Mouse (Mus musculus) heart, embryonic 14.5 days (tissue): ENCODE data around the gene Arhgap44. TPM values are rescaled to one million over a fixed set of nuclear protein-coding genes. Genes with fewer than 3 reads are reported as not detected.
A peak's percentile ranks its signal among the peaks of the same experiment; 100 is the strongest.

Experiments
- ATAC-seq: fragments of 200-750 bp; cut with Nextera tagmentation; 2 replicates; pipeline ENCODE4 v1.8.0; 2017; ENCODE audit warnings: low read depth, moderate TSS enrichment; ENCODE audit not compliant: insufficient number of reproducible peaks, insufficient read depth, low FRiP score
- H3K27ac ChIP-seq, 2 experiments: fragments of 200-500 bp in 1 of 2; fragments of 300-500 bp in 1 of 2; sonication (generic) in 1 of 2; replicated peaks in 1 of 2; 2 replicates each; pipeline ENCODE4 v1.5.1; 2012 to 2014; ENCODE audit warnings: low read depth in 2 of 2, low read length in 2 of 2, control low read depth in 1 of 2, mild to moderate bottlenecking in 1 of 2, mixed read lengths in 1 of 2; ENCODE audit not compliant: control insufficient read depth in 1 of 2, insufficient read depth in 1 of 2
- H3K27me3 ChIP-seq: fragments of 300-500 bp; sonication (generic); 2 replicates; pipeline ENCODE4 v1.6.1; 2014; ENCODE audit warnings: mild to moderate bottlenecking, low read length, control low read depth; ENCODE audit not compliant: control insufficient read depth, insufficient read depth
- H3K36me3 ChIP-seq: fragments of 300-500 bp; sonication (generic); 2 replicates; pipeline ENCODE4 v1.6.1; 2014; ENCODE audit warnings: mild to moderate bottlenecking, control low read depth, low read length, mixed read lengths; ENCODE audit not compliant: control insufficient read depth, insufficient read depth
- H3K4me1 ChIP-seq, 2 experiments: fragments of 200-500 bp in 1 of 2; fragments of 300-500 bp in 1 of 2; sonication (generic) in 1 of 2; 2 replicates each; pipeline ENCODE4 v1.6.1; 2012 to 2014; ENCODE audit warnings: low read length in 2 of 2, control low read depth in 1 of 2, mixed read lengths in 1 of 2; ENCODE audit not compliant: control insufficient read depth in 2 of 2, insufficient read depth in 2 of 2
- H3K4me2 ChIP-seq: fragments of 300-500 bp; sonication (generic); 2 replicates; pipeline ENCODE4 v1.6.1; 2014; ENCODE audit warnings: mild to moderate bottlenecking, low read length
- H3K4me3 ChIP-seq, 2 experiments: fragments of 200-500 bp in 1 of 2; fragments of 300-500 bp in 1 of 2; sonication (generic) in 1 of 2; 2 replicates each; pipeline ENCODE4 v1.5.1; 2012 to 2014; ENCODE audit warnings: low read length in 2 of 2, mild to moderate bottlenecking in 2 of 2, control low read depth in 1 of 2, low read depth in 1 of 2, moderate library complexity in 1 of 2; ENCODE audit not compliant: control insufficient read depth in 1 of 2, insufficient read depth in 1 of 2
- H3K9ac ChIP-seq: fragments of 300-500 bp; sonication (generic); 2 replicates; pipeline ENCODE4 v1.6.1; 2014; ENCODE audit warnings: mild to moderate bottlenecking, low read length
- H3K9me3 ChIP-seq: fragments of 300-500 bp; sonication (generic); 2 replicates; pipeline ENCODE4 v1.6.1; 2016; ENCODE audit warnings: low read length, control low read depth; ENCODE audit not compliant: control insufficient read depth
- WGBS: fragments of 180-500 bp; shearing (Covaris S2); extraction: QIAGEN DNeasy Blood & Tissue Kit; methylation state at CpG from one replicate; pipeline ENCODE4 v1.1.7; 2014; 5-methylcytosine and 5-hydroxymethylcytosine counted together
- polyA plus RNA-seq: library from polyadenylated mRNA; unstranded; fragments of >200 nt; fragmentation: Nextera tagmentation; extraction: Ambion mirVana; gene quantifications from 2 replicates; pipeline ENCODE4 v1.2.1, GENCODE M21; 2014

Gene Arhgap44
- 13.9 and 14.0 TPM in 2 replicates for polyA plus RNA-seq

- H3K9me3 ChIP-seq = no peaks in the 10 kb centered on the region
- peaks cover 13 to 20% of the 10 kb centered on the region in 2 experiments for H3K4me1 ChIP-seq
- WGBS = 0% methylated on average over 27 of the region's 27 CpGs
- no peak within 1 kb of the TSS for H3K27ac ChIP-seq
- no peaks in the 10 kb centered on the region for H3K27me3 ChIP-seq
- no peaks in the 10 kb centered on the region for H3K36me3 ChIP-seq
- peak; percentile 80 for ATAC-seq
- peak within 1 kb of the TSS; percentile 80 for H3K4me2 ChIP-seq
- peak within 1 kb of the TSS; percentile 81 to 88 for H3K4me3 ChIP-seq
- H3K9ac ChIP-seq = peak within 1 kb of the TSS; percentile 84
Measured at GRCm38 (mm10) chr11:65162767-65163120, at the start of gene Arhgap44. Gene Arhgap44 (minus strand): TSS chr11:65162961.

DNA sequence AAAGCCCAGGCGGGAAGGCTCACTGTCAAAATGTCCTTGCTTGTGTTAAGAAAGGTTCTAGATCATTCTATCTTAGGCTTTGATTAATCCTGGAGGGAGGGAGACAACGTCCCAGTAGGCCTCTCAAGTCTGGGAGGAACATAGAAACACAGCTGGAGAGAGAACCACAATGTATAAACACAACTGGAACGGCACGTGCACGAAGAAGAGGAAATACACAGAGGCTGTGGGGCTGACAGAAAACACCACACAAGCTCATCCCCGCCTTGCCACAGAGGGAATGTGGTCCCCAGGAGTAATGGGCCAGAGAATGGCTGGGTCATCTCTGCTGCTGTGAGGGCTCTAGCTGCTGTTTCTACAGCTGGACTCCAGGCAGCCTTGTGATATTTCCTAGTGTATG, 48.9 kb upstream of the Arhgap44 start:
- H3K27me3 ChIP-seq = no peaks in the 10 kb centered on the region
- no peak overlapping the region for H3K4me2 ChIP-seq
- no peak for ATAC-seq
- no peak overlapping the region for H3K4me3 ChIP-seq
- 63% methylated on average over 6 of the region's 6 CpGs for WGBS
- H3K9me3 ChIP-seq = no peaks in the 10 kb centered on the region
- peak overlapping the region; percentile 41 to 84; a peak in 3 of 4 replicates for H3K27ac ChIP-seq
- H3K4me1 ChIP-seq = peaks cover 41 to 71% of the 10 kb centered on the region in 2 experiments
- H3K36me3 ChIP-seq = peaks cover 39% of the 10 kb centered on the region
- H3K9ac ChIP-seq = no peak overlapping the region

- H3K4me1 ChIP-seq = peaks cover 50 to 64% of the 10 kb centered on the region in 2 experiments
- peak; percentile 82 for ATAC-seq
- H3K27ac ChIP-seq = peak overlapping the region; percentile 84 to 91
- WGBS = 3% methylated on average over 6 of the region's 6 CpGs
- H3K9me3 ChIP-seq = no peaks in the 10 kb centered on the region
- peaks cover 28% of the 10 kb centered on the region for H3K36me3 ChIP-seq
- H3K4me2 ChIP-seq = no peak overlapping the region; the same call in 1 of the 2 replicates
- H3K9ac ChIP-seq = no peak overlapping the region
- H3K4me3 ChIP-seq = no peak overlapping the region
- H3K27me3 ChIP-seq = no peaks in the 10 kb centered on the region
Measured at GRCm38 (mm10) chr11:65209441-65209840, 46.7 kb upstream of the Arhgap44 start.

GRCm38 (mm10) chr11:65205306-65205705, 42.5 kb upstream of the Arhgap44 start:
- Histone ChIP-seq H3K9ac (no peak overlapping the region), H3K4me3 (no peak overlapping the region), H3K27me3 (no peaks in the 10 kb centered on the region), H3K4me2 (peak overlapping the region; percentile 35), H3K9me3 (no peaks in the 10 kb centered on the region), H3K4me1 (peaks cover 42 to 62% of the 10 kb centered on the region in 2 experiments), H3K36me3 (peaks cover 38% of the 10 kb centered on the region), H3K27ac (peak overlapping the region; percentile 76 to 83)
- ATAC-seq = peak; percentile 45
- WGBS = 13% methylated on average over 5 of the region's 5 CpGs

- no peaks in the 10 kb centered on the region for H3K27me3 ChIP-seq
- H3K4me2 ChIP-seq = peak overlapping the region; percentile 35
- peak overlapping the region; percentile 45 for H3K9ac ChIP-seq
- H3K36me3 ChIP-seq = peaks cover 44% of the 10 kb centered on the region
- peaks cover 39 to 55% of the 10 kb centered on the region in 2 experiments for H3K4me1 ChIP-seq
- no peaks in the 10 kb centered on the region for H3K9me3 ChIP-seq
- WGBS = 20% methylated on average over 13 of the region's 13 CpGs
- H3K4me3 ChIP-seq = no peak overlapping the region
- peak overlapping the region; percentile 76 to 83 for H3K27ac ChIP-seq
- ATAC-seq = no peak
Measured at GRCm38 (mm10) chr11:65204651-65205050, 41.9 kb upstream of the Arhgap44 start.

DNA sequence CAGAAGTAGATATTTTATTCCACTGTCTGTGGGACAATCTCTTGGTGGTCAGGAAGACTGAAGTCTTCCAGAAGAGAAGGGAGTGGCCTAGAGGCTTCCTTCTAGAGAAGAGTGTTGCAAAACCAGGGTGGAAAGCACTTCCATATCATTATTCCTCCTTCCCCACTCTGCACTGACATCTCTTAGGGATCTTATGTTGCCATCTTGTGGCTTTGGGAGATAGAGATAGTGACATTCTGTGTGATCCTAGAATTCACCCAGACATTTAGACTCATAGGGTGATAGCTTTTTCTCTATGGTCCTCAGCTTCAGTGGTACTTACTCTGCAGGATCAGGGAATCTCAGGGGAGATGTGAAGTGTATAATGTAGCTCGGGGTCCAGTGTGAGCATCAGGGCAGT, 40.3 kb upstream of the Arhgap44 start:
- Histone ChIP-seq H3K4me2 (no peak overlapping the region), H3K36me3 (peaks cover 61% of the 10 kb centered on the region), H3K4me3 (no peak overlapping the region), H3K27me3 (no peaks in the 10 kb centered on the region), H3K9me3 (no peaks in the 10 kb centered on the region), H3K4me1 (peaks cover 28 to 47% of the 10 kb centered on the region in 2 experiments), H3K9ac (no peak overlapping the region), H3K27ac (no peak overlapping the region; a peak in 1 of 4 replicates)
- no peak for ATAC-seq
- 84% methylated on average over 1 of the region's 1 CpGs for WGBS

GRCm38 (mm10) chr11:65202236-65202635, 39.5 kb upstream of the Arhgap44 start:
- no peaks in the 10 kb centered on the region for H3K27me3 ChIP-seq
- H3K9me3 ChIP-seq = no peaks in the 10 kb centered on the region
- H3K4me3 ChIP-seq = no peak overlapping the region
- no peak for ATAC-seq
- WGBS = 8% methylated on average over 5 of the region's 5 CpGs
- no peak overlapping the region for H3K4me2 ChIP-seq
- H3K4me1 ChIP-seq = peaks cover 24 to 40% of the 10 kb centered on the region in 2 experiments
- no peak overlapping the region for H3K9ac ChIP-seq
- H3K27ac ChIP-seq = no peak overlapping the region; a peak in 1 of 4 replicates
- peaks cover 66% of the 10 kb centered on the region for H3K36me3 ChIP-seq

- Histone ChIP-seq H3K27me3 (no peaks in the 10 kb centered on the region), H3K36me3 (peaks cover 92% of the 10 kb centered on the region), H3K9me3 (no peaks in the 10 kb centered on the region), H3K27ac (peak overlapping the region in 1 of 2 experiments; percentile 31; a peak in 2 of 4 replicates), H3K4me1 (peaks cover 2 to 11% of the 10 kb centered on the region in 2 experiments; a peak in 3 of 4 replicates), H3K4me3 (no peak overlapping the region), H3K4me2 (no peak overlapping the region), H3K9ac (no peak overlapping the region)
- WGBS = 53% methylated on average over 3 of the region's 3 CpGs
- no peak for ATAC-seq
Measured at GRCm38 (mm10) chr11:65198026-65198425, 35.3 kb upstream of the Arhgap44 start.
